Mouse (Mus musculus) liver, adult 2 months (tissue): ENCODE results near the gene Ugp2. TPM values are rescaled to one million over a fixed set of nuclear protein-coding genes. Genes with fewer than 3 reads are reported as not detected.
"Not testable (repeated sequence)": the region's sequence is repeated elsewhere in the genome, so short reads cannot be mapped to it uniquely, and the experiment has no call there.

Experiments
- DNase-seq: peaks from one replicate; pipeline ENCODE4 v3.0.0-alpha.2; 2011; ENCODE audit warnings: low read depth, low spot score; ENCODE audit errors: extremely low read depth
- H3K27ac ChIP-seq: fragments of 200-500 bp; replicated peaks from 2 replicates; pipeline ENCODE4 v1.5.1; 2012; ENCODE audit warnings: low read depth, mild to moderate bottlenecking, control low read depth, inconsistent platforms, low read length; ENCODE audit not compliant: insufficient read depth
- H3K27me3 ChIP-seq: fragments of 200-500 bp; 2 replicates; pipeline ENCODE4 v1.6.1; 2012; ENCODE audit warnings: mild to moderate bottlenecking, moderate library complexity, low read length, inconsistent platforms; ENCODE audit not compliant: control insufficient read depth, insufficient read depth
- H3K36me3 ChIP-seq: fragments of 200-500 bp; 2 replicates; pipeline ENCODE4 v1.6.1; 2012; ENCODE audit warnings: low read length, inconsistent platforms; ENCODE audit not compliant: control insufficient read depth, insufficient read depth
- H3K4me1 ChIP-seq: fragments of 200-500 bp; 2 replicates; pipeline ENCODE4 v1.6.1; 2011; ENCODE audit warnings: low read length; ENCODE audit not compliant: control insufficient read depth, insufficient read depth
- H3K4me3 ChIP-seq: fragments of 200-500 bp; 2 replicates; pipeline ENCODE4 v1.5.1; 2011; ENCODE audit warnings: low read depth, mild to moderate bottlenecking, control low read depth, low read length, moderate library complexity; ENCODE audit not compliant: insufficient read depth
- H3K79me2 ChIP-seq: fragments of 200-500 bp; 2 replicates; pipeline ENCODE4 v1.6.1; 2012; ENCODE audit warnings: inconsistent platforms, mild to moderate bottlenecking, low read length, moderate library complexity; ENCODE audit not compliant: control insufficient read depth, insufficient read depth
- H3K9ac ChIP-seq: fragments of 200-500 bp; 2 replicates; pipeline ENCODE4 v1.6.1; 2012; ENCODE audit warnings: low read depth, mild to moderate bottlenecking, control low read depth, inconsistent platforms, low read length
- CTCF ChIP-seq: fragments of 200-500 bp; IDR thresholded peaks from 2 replicates; pipeline ENCODE4 v1.5.1; 2011; ENCODE audit warnings: low read depth, low read length, control low read depth
- POLR2A ChIP-seq: fragments of 200-500 bp; IDR thresholded peaks from 2 replicates; pipeline ENCODE4 v1.6.1; 2011; ENCODE audit warnings: low read length, control low read depth; ENCODE audit not compliant: insufficient read depth; ENCODE audit errors: extremely low read depth
- WGBS: fragments of 180-500 bp; shearing (Covaris S2); methylation state at CpG from one replicate; pipeline ENCODE4 v1.1.7; 2018; 5-methylcytosine and 5-hydroxymethylcytosine counted together
- polyA plus RNA-seq: library from polyadenylated mRNA; depleted of rRNA; stranded (reverse); fragments of >200 nt; gene quantifications from 2 replicates; pipeline ENCODE4 v1.2.3, GENCODE M21; 2012
- total RNA-seq: library from RNA; depleted of rRNA; stranded (reverse); fragments of >200 nt; gene quantifications from 2 replicates; pipeline ENCODE4 v1.2.3, GENCODE M21; 2014

The Ugp2 gene
- total and polyA plus RNA-seq, 2 experiments, result 26.4 to 425 TPM

GRCm38 (mm10) chr11:21313922-21314657 is 56.9 kb downstream of the Ugp2 start:
- no peak for DNase-seq
- Histone ChIP-seq H3K27me3 (no peaks in the 10 kb centered on the region), H3K27ac (no peak overlapping the region), H3K79me2 (no peaks in the 10 kb centered on the region), H3K36me3 (peaks cover 14% of the 10 kb centered on the region), H3K4me3 (no peak overlapping the region), H3K9ac (no peak overlapping the region), H3K4me1 (no peaks in the 10 kb centered on the region)
- no peak for TF ChIP-seq CTCF
- TF ChIP-seq POLR2A, result no peak
- 88% methylated on average over 9 of the region's 9 CpGs for WGBS

- TF ChIP-seq CTCF, result no peak
- TF ChIP-seq POLR2A, result no peak
- Histone ChIP-seq H3K9ac (no peak overlapping the region), H3K4me3 (no peak overlapping the region), H3K36me3 (peaks cover 27% of the 10 kb centered on the region), H3K27me3 (no peaks in the 10 kb centered on the region), H3K4me1 (no peaks in the 10 kb centered on the region), H3K79me2 (no peaks in the 10 kb centered on the region), H3K27ac (no peak overlapping the region)
- 94% methylated on average over 6 of the region's 6 CpGs for WGBS
- DNase-seq, result no peak
These were observed 61.5 kb downstream of the Ugp2 start for GRCm38 (mm10) chr11:21309516-21309915.

- no peak for DNase-seq
- no peaks in the 10 kb centered on the region for H3K79me2 ChIP-seq
These were observed 62.9 kb downstream of the Ugp2 start for GRCm38 (mm10) chr11:21308119-21308518.

GRCm38 (mm10) chr11:21307078-21307668 is 63.8 kb downstream of the Ugp2 start:
- Histone ChIP-seq H3K27ac (no peak overlapping the region), H3K36me3 (peaks cover 27% of the 10 kb centered on the region), H3K4me3 (no peak overlapping the region), H3K9ac (no peak overlapping the region), H3K79me2 (no peaks in the 10 kb centered on the region), H3K27me3 (no peaks in the 10 kb centered on the region), H3K4me1 (no peaks in the 10 kb centered on the region)
- DNase-seq, result no peak
- 81% methylated on average over 5 of the region's 5 CpGs for WGBS
- TF ChIP-seq POLR2A (no peak), CTCF (no peak)

More at GRCm38 (mm10) chr11:21308119-21308518, 62.9 kb downstream of the Ugp2 start:
- no peak overlapping the region for H3K4me3 ChIP-seq
- TF ChIP-seq CTCF (peak; percentile 85), POLR2A (no peak)
- no peak overlapping the region for H3K9ac ChIP-seq
- 58% methylated on average over 5 of the region's 5 CpGs for WGBS
- H3K27ac ChIP-seq, result no peak overlapping the region
- peaks cover 30% of the 10 kb centered on the region for H3K36me3 ChIP-seq
- H3K4me1 ChIP-seq, result no peaks in the 10 kb centered on the region
- H3K27me3 ChIP-seq, result no peaks in the 10 kb centered on the region

GRCm38 (mm10) chr11:21303619-21304018 is 67.4 kb downstream of the Ugp2 start:
- TF ChIP-seq CTCF, result no peak
- TF ChIP-seq POLR2A, result no peak
- Histone ChIP-seq H3K36me3 (peaks cover 37% of the 10 kb centered on the region), H3K27me3 (no peaks in the 10 kb centered on the region), H3K9ac (no peak overlapping the region), H3K27ac (no peak overlapping the region), H3K4me3 (no peak overlapping the region), H3K4me1 (no peaks in the 10 kb centered on the region), H3K79me2 (no peaks in the 10 kb centered on the region)
- no peak for DNase-seq
- WGBS, result 83% methylated on average over 3 of the region's 3 CpGs

GRCm38 (mm10) chr11:21295486-21295885 is 75.5 kb downstream of the Ugp2 start:
- no peak for DNase-seq
- Histone ChIP-seq H3K4me3 (no peak overlapping the region), H3K27me3 (no peaks in the 10 kb centered on the region), H3K79me2 (no peaks in the 10 kb centered on the region), H3K36me3 (peaks cover 23% of the 10 kb centered on the region), H3K27ac (no peak overlapping the region), H3K9ac (no peak overlapping the region), H3K4me1 (no peaks in the 10 kb centered on the region)
- TF ChIP-seq CTCF, result no peak
- no peak for TF ChIP-seq POLR2A
- 86% methylated on average over 5 of the region's 5 CpGs for WGBS

GRCm38 (mm10) chr11:21288153-21288552 is 82.8 kb downstream of the Ugp2 start:
- H3K9ac ChIP-seq, H3K4me3 ChIP-seq, H3K27me3 ChIP-seq, H3K27ac ChIP-seq, H3K79me2 ChIP-seq, H3K36me3 ChIP-seq, H3K4me1 ChIP-seq, DNase-seq: not testable (repeated sequence)
- WGBS, result 99% methylated on average over 2 of the region's 2 CpGs
